In the genomic region with DNA sequence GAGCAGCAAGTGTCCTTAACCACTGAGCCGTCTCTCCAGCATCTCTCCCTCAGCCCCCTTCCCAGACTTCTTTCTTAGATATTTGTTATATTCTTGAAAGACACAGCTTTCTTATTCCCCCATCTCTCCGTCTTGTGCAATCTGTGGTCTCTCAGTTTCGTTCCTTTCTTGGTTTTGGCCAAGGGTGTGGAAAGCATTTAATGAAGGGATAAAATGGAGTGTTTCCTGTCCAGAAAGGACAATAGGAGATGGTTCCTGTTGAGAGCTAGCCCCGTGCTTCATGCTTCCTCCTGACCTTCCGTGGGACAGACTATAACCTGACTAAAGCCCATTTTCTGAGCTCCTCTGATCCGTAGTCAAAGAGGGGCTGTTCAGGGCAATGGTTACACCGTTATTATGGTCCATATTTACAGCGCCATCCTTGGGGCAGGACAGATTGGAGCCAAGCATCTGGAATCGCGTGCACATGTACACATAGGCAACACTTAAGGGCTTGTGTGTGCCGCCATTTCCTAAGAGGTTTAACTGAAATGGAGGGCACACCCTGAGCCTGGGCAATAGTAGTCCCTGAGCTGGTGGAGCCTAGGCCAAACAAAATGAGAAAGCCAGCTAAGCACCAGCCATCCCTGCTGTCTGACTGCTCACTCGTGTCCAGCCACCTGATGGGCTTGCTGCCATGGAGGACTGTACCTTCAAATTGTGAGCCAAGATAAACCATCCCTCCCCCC, we compare ENCODE assay signal across 15 mouse cellular contexts. TPM values are rescaled to one million over a fixed set of nuclear protein-coding genes. Genes with fewer than 3 reads are reported as not detected.
DNase-seq lines count a peak whose midpoint lies in the region; ATAC-seq and TF ChIP-seq lines count a peak whose summit lies in the region.
"Had no signal": no experiment of that assay in that cellular context is flagged by ENCODE, and none has a peak within 500 bp of the region (broad histone marks: within the 10 kb centered on the region; RNA-seq: fewer than 3 reads in every experiment).

No protein-coding gene starts in this region.

- no peak for TF ChIP-seq CTCF in hindbrain, postnatal 0 days (IDR thresholded peaks at IDR 0.05; ENCODE audit: low read depth)
- TF ChIP-seq CTCF in MEL (IDR thresholded peaks at IDR 0.05 in 2 of 3, conservative IDR thresholded peaks at IDR 0.05 in 1 of 3; ENCODE audit: control insufficient read depth in 1 of 3, insufficient read depth in 1 of 3, low read depth in 2 of 3, low read length in 3 of 3, poor library complexity in 1 of 3, severe bottlenecking in 1 of 3): no peak

- TF ChIP-seq RAD21 in MEL (IDR thresholded peaks at IDR 0.05; ENCODE audit: low read depth, low read length): no peak

- H3K27me3 ChIP-seq in hindbrain, postnatal 0 days (ENCODE audit: insufficient read depth, low read length): no peaks in the 10 kb centered on the region
- no peaks in the 10 kb centered on the region for H3K27me3 ChIP-seq in hindbrain, embryonic 10.5 days (ENCODE audit: insufficient read depth, poor library complexity, severe bottlenecking)
- H3K27me3 ChIP-seq in lung, embryonic 16.5 days (ENCODE audit: control insufficient read depth, insufficient read depth, low read depth, low read length): no peaks in the 10 kb centered on the region
- no peaks in the 10 kb centered on the region for H3K27me3 ChIP-seq in MEL (ENCODE audit: control insufficient read depth in 1 of 2, insufficient read depth in 2 of 2, low read length in 2 of 2)
- H3K27me3 ChIP-seq in forebrain, embryonic 16.5 days (replicated peaks; ENCODE audit: control insufficient read depth, insufficient read depth, low read length): no peaks in the 10 kb centered on the region
- H3K27me3 ChIP-seq: heart, embryonic 15.5 days had no signal

- 0 out of 2 replicates have a peak, but pooled peaks have one; percentile 35 for ATAC-seq in hindbrain, postnatal 0 days
- ATAC-seq in lung, embryonic 16.5 days (ENCODE audit: low read depth): 0 out of 2 replicates have a peak, but pooled peaks have one; percentile 27
- peak; percentile 43; the same call in 1 of the 2 replicates for ATAC-seq in forebrain, embryonic 16.5 days
- ATAC-seq: CD4-positive, CD25-positive, alpha-beta regulatory T cell, adult 4 months had no signal

- no peaks in the 10 kb centered on the region for H3K79me2 ChIP-seq in MEL (ENCODE audit: control insufficient read depth, insufficient read depth, low read length, poor library complexity)

- no peak overlapping the region for H3K4me2 ChIP-seq in hindbrain, postnatal 0 days (ENCODE audit: low read depth, low read length)
- H3K4me2 ChIP-seq in lung, embryonic 16.5 days (ENCODE audit: low read depth, low read length): no peak overlapping the region
- H3K4me2 ChIP-seq in forebrain, embryonic 16.5 days (ENCODE audit: low read length): no peak overlapping the region
- H3K4me2 ChIP-seq: heart, embryonic 15.5 days; hindbrain, embryonic 14.5 days had no signal

- no peak for TF ChIP-seq POLR2A in MEL (IDR thresholded peaks at IDR 0.05; ENCODE audit: control insufficient read depth in 1 of 2, insufficient read depth in 1 of 2, low read depth in 1 of 2, low read length in 2 of 2, poor library complexity in 1 of 2)

- no peak overlapping the region for H3K27ac ChIP-seq in hindbrain, postnatal 0 days
- H3K27ac ChIP-seq in hindbrain, embryonic 10.5 days: no peak overlapping the region
- no peak overlapping the region for H3K27ac ChIP-seq in lung, embryonic 16.5 days (ENCODE audit: low read length)
- H3K27ac ChIP-seq in MEL (ENCODE audit: control insufficient read depth, low read depth, low read length): no peak overlapping the region
- H3K27ac ChIP-seq in forebrain, embryonic 16.5 days (ENCODE audit: low read length): no peak overlapping the region
- H3K27ac ChIP-seq: heart, embryonic 15.5 days; hindbrain, embryonic 14.5 days had no signal

- peaks cover 18% of the 10 kb centered on the region for H3K36me3 ChIP-seq in hindbrain, postnatal 0 days (ENCODE audit: insufficient read depth, low read length)
- peaks cover 25% of the 10 kb centered on the region for H3K36me3 ChIP-seq in hindbrain, embryonic 10.5 days
- H3K36me3 ChIP-seq in lung, embryonic 16.5 days (ENCODE audit: control insufficient read depth, insufficient read depth, low read length): peaks cover 7% of the 10 kb centered on the region
- no peaks in the 10 kb centered on the region; a peak in 2 of 4 replicates for H3K36me3 ChIP-seq in MEL (ENCODE audit: control insufficient read depth in 1 of 2, insufficient read depth in 2 of 2, low read length in 2 of 2)
- H3K36me3 ChIP-seq in forebrain, embryonic 16.5 days (ENCODE audit: control insufficient read depth, insufficient read depth): peaks cover 9% of the 10 kb centered on the region

- no peaks in the 10 kb centered on the region for H3K4me1 ChIP-seq in hindbrain, postnatal 0 days (ENCODE audit: insufficient read depth, low read length)
- H3K4me1 ChIP-seq in hindbrain, embryonic 10.5 days (replicated peaks): no peaks in the 10 kb centered on the region
- peaks cover 9% of the 10 kb centered on the region; the same call in 1 of the 2 replicates for H3K4me1 ChIP-seq in lung, embryonic 16.5 days (replicated peaks; ENCODE audit: control insufficient read depth, insufficient read depth, low read length)
- 0 out of 4 replicates have a peak, but pooled peaks cover 0 to 12% of the 10 kb centered on the region in 2 experiments for H3K4me1 ChIP-seq in MEL (ENCODE audit: control insufficient read depth in 1 of 2, insufficient read depth in 2 of 2, low read length in 2 of 2)
- 0 out of 2 replicates have a peak, but pooled peaks cover 3% of the 10 kb centered on the region for H3K4me1 ChIP-seq in forebrain, embryonic 16.5 days (replicated peaks; ENCODE audit: control insufficient read depth, insufficient read depth, low read length)

- WGBS in hindbrain, postnatal 0 days: 79% methylated on average over 12 of the region's 12 CpGs
- WGBS in hindbrain, embryonic 10.5 days: 84% methylated on average over 12 of the region's 12 CpGs
- WGBS in lung, embryonic 16.5 days: 77% methylated on average over 12 of the region's 12 CpGs
- WGBS in forebrain, embryonic 16.5 days: 80% methylated on average over 12 of the region's 12 CpGs

- no peak overlapping the region for H3K9ac ChIP-seq in hindbrain, postnatal 0 days (replicated peaks; ENCODE audit: low read length)
- no peak overlapping the region for H3K9ac ChIP-seq in lung, embryonic 16.5 days (ENCODE audit: low read length)
- no peak overlapping the region for H3K9ac ChIP-seq in MEL (ENCODE audit: control insufficient read depth, low read depth, low read length, poor library complexity, severe bottlenecking)
- no peak overlapping the region for H3K9ac ChIP-seq in forebrain, embryonic 16.5 days (replicated peaks; ENCODE audit: low read depth, low read length)
- H3K9ac ChIP-seq: heart, embryonic 15.5 days; hindbrain, embryonic 14.5 days had no signal

- H3K9me3 ChIP-seq in hindbrain, postnatal 0 days (ENCODE audit: low read length): no peaks in the 10 kb centered on the region
- H3K9me3 ChIP-seq in hindbrain, embryonic 10.5 days: no peaks in the 10 kb centered on the region
- no peaks in the 10 kb centered on the region for H3K9me3 ChIP-seq in lung, embryonic 16.5 days (ENCODE audit: control insufficient read depth, low read length)
- no peaks in the 10 kb centered on the region for H3K9me3 ChIP-seq in MEL (replicated peaks; ENCODE audit: insufficient read depth, low read length)
- no peaks in the 10 kb centered on the region for H3K9me3 ChIP-seq in forebrain, embryonic 16.5 days (ENCODE audit: control insufficient read depth, low read length)
- H3K9me3 ChIP-seq: heart, embryonic 15.5 days had no signal

- TF ChIP-seq EP300 in MEL (IDR thresholded peaks at IDR 0.05; ENCODE audit: low read depth in 1 of 2, low read length in 2 of 2): no peak

- no peak overlapping the region for H3K4me3 ChIP-seq in hindbrain, postnatal 0 days (ENCODE audit: low read length)
- H3K4me3 ChIP-seq in hindbrain, embryonic 10.5 days: no peak overlapping the region
- no peak overlapping the region for H3K4me3 ChIP-seq in lung, embryonic 16.5 days (ENCODE audit: low read length)
- no peak overlapping the region for H3K4me3 ChIP-seq in MEL (ENCODE audit: control insufficient read depth in 1 of 2, insufficient read depth in 1 of 2, low read depth in 2 of 2, low read length in 2 of 2)
- no peak overlapping the region for H3K4me3 ChIP-seq in forebrain, embryonic 16.5 days (replicated peaks; ENCODE audit: low read length)
- H3K4me3 ChIP-seq: erythroblast, embryonic 14.5 days; heart, embryonic 15.5 days had no signal

- no peak for DNase-seq in hindbrain, postnatal 0 days (ENCODE audit: low spot score)
- no peak for DNase-seq in hindbrain, embryonic 10.5 days (ENCODE audit: low spot score)
- DNase-seq in lung, postnatal 10 days: no peak
- DNase-seq in MEL (ENCODE audit: low read depth, low spot score): no peak
- no peak for DNase-seq in adrenal gland, adult 18-20 months (ENCODE audit: low spot score in 2 of 2)
- DNase-seq: adrenal gland, postnatal 25 days; cerebellum, adult 9-11 months; liver; right cerebral cortex, adult 18-20 months had no signal

TF ChIP-seq in MEL, 35 proteins besides CTCF, POLR2A, EP300 and RAD21 (continues in another document):
- 0 out of 2 replicates have a peak, but pooled peaks have one; percentile 12 for TF ChIP-seq TBP (IDR thresholded peaks at IDR 0.05; ENCODE audit: low read depth, low read length)

RNA-seq across cellular contexts. Expression of a gene that starts 47.8 kb away (rescaled TPM):
- total RNA-seq in hindbrain, postnatal 0 days (2014; rRNA removed): 132 and 134 TPM in 2 replicates
- polyA plus RNA-seq in hindbrain, postnatal 0 days (2015; fragmentation: Nextera tagmentation; extraction: Ambion mirVana): 59.5 and 63.6 TPM in 2 replicates
- polyA plus RNA-seq in hindbrain, embryonic 10.5 days (2016; fragmentation: Nextera tagmentation; extraction: Ambion mirVana): 68.0 and 70.6 TPM in 2 replicates
- 71.3 and 72.0 TPM in 2 replicates for polyA plus RNA-seq in lung, embryonic 16.5 days (2015; fragmentation: Nextera tagmentation; extraction: Ambion mirVana)
- total RNA-seq in MEL (2012; rRNA removed): 99.2 and 113 TPM in 2 replicates
- 100 to 1,000 TPM in 1 of 2 experiments, 10 to 100 TPM in 1; 81.1 to 149 TPM for polyA plus RNA-seq in MEL (2012; ENCODE audit: insufficient read depth in 1 of 2, insufficient read length in 2 of 2, low read depth in 1 of 2, low replicate concordance in 2 of 2, missing spikeins in 1 of 2)
- 56.7 and 70.2 TPM in 2 replicates for polyA plus RNA-seq in forebrain, embryonic 16.5 days (2015; fragmentation: Nextera tagmentation; extraction: Ambion mirVana)
- total RNA-seq in adrenal gland, adult 18-20 months (2021): 100 to 1,000 TPM; 131 to 161 TPM

RNA-seq across cellular contexts. Expression of a gene that starts 48.2 kb away (rescaled TPM):
- total RNA-seq in hindbrain, postnatal 0 days (2014; rRNA removed): not detected in 2 replicates
- polyA plus RNA-seq in hindbrain, postnatal 0 days (2015; fragmentation: Nextera tagmentation; extraction: Ambion mirVana): 1.4 and 1.8 TPM in 2 replicates
- polyA plus RNA-seq in hindbrain, embryonic 10.5 days (2016; fragmentation: Nextera tagmentation; extraction: Ambion mirVana): 0.76 and 1.3 TPM in 2 replicates
- polyA plus RNA-seq in lung, embryonic 16.5 days (2015; fragmentation: Nextera tagmentation; extraction: Ambion mirVana): 0.67 TPM in 1 of 2 replicates, not detected in the other
- total RNA-seq in MEL (2012; rRNA removed): 17.9 and 23.9 TPM in 2 replicates
- not detected for polyA plus RNA-seq in MEL (2012; ENCODE audit: insufficient read depth in 1 of 2, insufficient read length in 2 of 2, low read depth in 1 of 2, low replicate concordance in 2 of 2, missing spikeins in 1 of 2)
- polyA plus RNA-seq in forebrain, embryonic 16.5 days (2015; fragmentation: Nextera tagmentation; extraction: Ambion mirVana): not detected in 2 replicates
- total RNA-seq in adrenal gland, adult 18-20 months (2021): 1 to 10 TPM in 1 of 2 experiments, under 1 TPM in 1; 0.77 to 1.6 TPM
- total RNA-seq: adrenal gland, postnatal 25 days had no signal
- polyA plus RNA-seq: CD4-positive, CD25-positive, alpha-beta regulatory T cell, adult 4 months; erythroblast, embryonic 14.5 days; heart, embryonic 15.5 days had no signal
